Mouse (Mus musculus) ES-E14 (cell line): Measurements from ENCODE around the gene Fetub.

Experiments used
- CHD2 ChIP-seq: IDR thresholded peaks from 2 replicates; pipeline ENCODE4 v1.6.1; 2014; ENCODE audit warnings: mild to moderate bottlenecking, low read depth, low read length, inconsistent platforms
- HCFC1 ChIP-seq: IDR thresholded peaks from 2 replicates; pipeline ENCODE4 v1.6.1; 2012; ENCODE audit warnings: low read length, inconsistent platforms, borderline replicate concordance; ENCODE audit not compliant: insufficient read depth
- ZC3H11A ChIP-seq: IDR thresholded peaks from 2 replicates; pipeline ENCODE4 v1.6.1; 2012; ENCODE audit warnings: low read depth, mild to moderate bottlenecking, inconsistent platforms, low read length, borderline replicate concordance

DNA sequence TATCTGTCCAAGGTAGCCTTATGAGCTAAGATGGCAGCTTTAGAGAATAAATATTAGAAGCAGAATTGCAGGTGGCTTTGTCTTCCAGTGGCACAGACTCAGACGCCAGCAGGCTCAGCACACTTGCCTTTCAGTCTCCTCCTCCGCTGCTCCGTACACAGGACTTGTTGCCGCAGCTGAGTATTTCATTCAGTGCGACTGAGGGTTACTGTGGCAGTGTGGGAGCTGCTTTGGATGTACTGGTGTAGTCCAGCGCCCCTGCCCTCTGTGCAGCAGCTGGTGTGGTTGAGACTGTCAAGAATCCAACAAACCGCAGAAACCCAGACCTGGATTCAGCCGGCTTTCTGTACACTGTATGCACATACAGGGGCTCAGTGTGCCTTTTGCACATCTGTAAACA, 45.7 kb upstream of the Fetub start:
- TF ChIP-seq HCFC1 (no peak), ZC3H11A (no peak), CHD2 (no peak)
